Comparison of ENCODE assay signal across 24 mouse cellular contexts in the genomic region with DNA sequence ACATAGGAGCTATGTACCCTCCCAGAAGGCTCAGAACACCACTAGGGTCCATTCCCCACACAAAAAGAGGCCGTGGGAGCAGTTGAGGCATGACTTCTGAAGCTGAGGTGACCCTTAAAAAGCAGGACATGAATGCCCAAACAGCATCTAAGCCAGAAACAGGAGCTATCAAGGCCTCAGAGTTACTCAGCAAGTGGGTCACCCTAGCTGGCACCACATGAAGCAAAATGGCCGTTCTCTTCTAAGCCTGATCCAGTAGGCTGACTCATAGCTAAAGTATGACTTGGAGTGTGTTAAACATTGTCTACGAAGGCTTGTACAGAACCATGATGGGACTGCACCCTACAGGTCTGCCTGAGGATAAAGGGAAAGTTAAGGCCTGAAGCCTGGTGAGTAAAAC. TPM values are rescaled to one million over a fixed set of nuclear protein-coding genes. Genes with fewer than 3 reads are reported as not detected.
DNase-seq lines count a peak whose midpoint lies in the region; ATAC-seq and TF ChIP-seq lines count a peak whose summit lies in the region.
"Had no signal": no experiment of that assay in that cellular context is flagged by ENCODE, and none has a peak within 500 bp of the region (broad histone marks: within the 10 kb centered on the region; RNA-seq: fewer than 3 reads in every experiment).

No protein-coding gene starts in this region.

- ATAC-seq in kidney, postnatal 0 days (replicated peaks; ENCODE audit: low FRiP score, low read depth): 0 out of 2 replicates have a peak, but pooled peaks have one; percentile 61
- no peak for ATAC-seq in forebrain, embryonic 11.5 days (replicated peaks; ENCODE audit: low FRiP score)
- ATAC-seq: CD4-positive, CD25-positive, alpha-beta regulatory T cell, adult 4 months; intestine, embryonic 16.5 days had no signal

- H3K9ac ChIP-seq in kidney, postnatal 0 days (ENCODE audit: low read depth, low read length): no peak overlapping the region
- H3K9ac ChIP-seq in forebrain, embryonic 11.5 days (ENCODE audit: low read length): no peak overlapping the region
- H3K9ac ChIP-seq: embryonic facial prominence, embryonic 12.5 days; forebrain, embryonic 12.5 days; heart, embryonic 12.5 days; hindbrain, embryonic 15.5 days had no signal

- H3K4me1 ChIP-seq in kidney, postnatal 0 days (replicated peaks; ENCODE audit: insufficient read depth, low read length): no peaks in the 10 kb centered on the region
- H3K4me1 ChIP-seq in forebrain, embryonic 11.5 days (replicated peaks; ENCODE audit: control insufficient read depth, insufficient read depth, low read length): no peaks in the 10 kb centered on the region
- H3K4me1 ChIP-seq: embryonic facial prominence, embryonic 12.5 days; forebrain, embryonic 12.5 days; heart, embryonic 12.5 days; hindbrain, embryonic 15.5 days had no signal

- no peaks in the 10 kb centered on the region for H3K27me3 ChIP-seq in kidney, postnatal 0 days (ENCODE audit: insufficient read depth, low read length)
- H3K27me3 ChIP-seq in forebrain, embryonic 11.5 days (ENCODE audit: control insufficient read depth, insufficient read depth, low read length): no peaks in the 10 kb centered on the region
- H3K27me3 ChIP-seq: embryonic facial prominence, embryonic 12.5 days; forebrain, embryonic 12.5 days; heart, embryonic 12.5 days; hindbrain, embryonic 15.5 days had no signal

- peaks cover 40% of the 10 kb centered on the region for H3K36me3 ChIP-seq in kidney, postnatal 0 days (ENCODE audit: insufficient read depth, low read length)
- peaks cover 3% of the 10 kb centered on the region; the same call in 1 of the 2 replicates for H3K36me3 ChIP-seq in forebrain, embryonic 11.5 days (ENCODE audit: control insufficient read depth, insufficient read depth, low read length)

- no peak overlapping the region for H3K4me2 ChIP-seq in kidney, postnatal 0 days (ENCODE audit: low read length)
- no peak overlapping the region for H3K4me2 ChIP-seq in forebrain, embryonic 11.5 days (ENCODE audit: low read depth, low read length, severe bottlenecking)
- H3K4me2 ChIP-seq: embryonic facial prominence, embryonic 12.5 days; forebrain, embryonic 12.5 days; heart, embryonic 12.5 days; hindbrain, embryonic 15.5 days had no signal

- H3K27ac ChIP-seq in kidney, postnatal 0 days: no peak overlapping the region
- H3K27ac ChIP-seq in forebrain, embryonic 11.5 days (ENCODE audit: low read depth, low read length): no peak overlapping the region
- H3K27ac ChIP-seq: embryonic facial prominence, embryonic 12.5 days; forebrain, embryonic 12.5 days; gastrocnemius, adult 2 months; hindbrain, embryonic 15.5 days had no signal

- no peak for TF ChIP-seq CTCF in kidney, postnatal 0 days (IDR thresholded peaks at IDR 0.05; ENCODE audit: low read depth)

- H3K4me3 ChIP-seq in kidney, postnatal 0 days (replicated peaks; ENCODE audit: low read depth, low read length): no peak overlapping the region
- no peak overlapping the region for H3K4me3 ChIP-seq in forebrain, embryonic 11.5 days (ENCODE audit: low read depth, low read length)
- H3K4me3 ChIP-seq: embryonic facial prominence, embryonic 12.5 days; forebrain, embryonic 12.5 days; gastrocnemius, adult 2 months; heart, embryonic 12.5 days; hindbrain, embryonic 15.5 days had no signal

- H3K9me3 ChIP-seq in kidney, postnatal 0 days (replicated peaks; ENCODE audit: low read length): no peaks in the 10 kb centered on the region
- no peaks in the 10 kb centered on the region for H3K9me3 ChIP-seq in forebrain, embryonic 11.5 days (ENCODE audit: control insufficient read depth, low read length)
- H3K9me3 ChIP-seq: embryonic facial prominence, embryonic 12.5 days; forebrain, embryonic 12.5 days; G1E; heart, embryonic 12.5 days; hindbrain, embryonic 15.5 days had no signal

- WGBS in kidney, postnatal 0 days: 86% methylated on average over 3 of the region's 3 CpGs
- 91% methylated on average over 3 of the region's 3 CpGs for whole genome bisulfite sequencing in forebrain, embryonic 11.5 days

- no peak for DNase-seq in kidney, postnatal 0 days (ENCODE audit: low spot score)
- no peak for DNase-seq in kidney, adult 18-20 months
- DNase-seq in Muller cell, postnatal 12 days (ENCODE audit: inconsistent ontology term): peak; percentile 74
- DNase-seq in adrenal gland, postnatal 10 days: peak; percentile 27
- no peak for DNase-seq in forebrain, embryonic 11.5 days (ENCODE audit: low spot score)
- no peak for DNase-seq in cerebellum, adult 8-10 months
- DNase-seq in left cerebral cortex, adult 9 months (ENCODE audit: low spot score in 2 of 2): no peak
- DNase-seq: B cell, adult 2 months; cerebellum, adult 2 months; cerebellum, postnatal 14 days; embryo, embryonic 11 days; gastrocnemius, adult 2 months; gastrocnemius, postnatal 25 days; heart, postnatal 36 days; kidney, adult 8-10 months had no signal

RNA-seq across cellular contexts. Expression of gene Ppp1r7, which starts 16.2 kb away (rescaled TPM):
- 47.9 and 51.4 TPM in 2 replicates for polyA plus RNA-seq in kidney, postnatal 0 days (2015; fragmentation: Nextera tagmentation; extraction: Ambion mirVana)
- total RNA-seq in adrenal gland, postnatal 10 days (2021): 10 to 100 TPM; 25.1 to 28.9 TPM
- 88.4 and 94.6 TPM in 2 replicates for polyA plus RNA-seq in forebrain, embryonic 11.5 days (2014; fragmentation: Nextera tagmentation; extraction: Ambion mirVana)

RNA-seq across cellular contexts. Expression of gene Pask, which starts 16.8 kb away (rescaled TPM):
- 6.0 and 7.2 TPM in 2 replicates for polyA plus RNA-seq in kidney, postnatal 0 days (2015; fragmentation: Nextera tagmentation; extraction: Ambion mirVana)
- total RNA-seq in adrenal gland, postnatal 10 days (2021): 1 to 10 TPM; 6.1 to 6.5 TPM
- 28.2 and 30.0 TPM in 2 replicates for polyA plus RNA-seq in forebrain, embryonic 11.5 days (2014; fragmentation: Nextera tagmentation; extraction: Ambion mirVana)

RNA-seq across cellular contexts. Expression of gene Mterf4, which starts 20.7 kb away (rescaled TPM):
- 20.1 and 22.2 TPM in 2 replicates for polyA plus RNA-seq in kidney, postnatal 0 days (2015; fragmentation: Nextera tagmentation; extraction: Ambion mirVana)
- total RNA-seq in adrenal gland, postnatal 10 days (2021): 10 to 100 TPM; 32.8 to 37.4 TPM
- polyA plus RNA-seq in forebrain, embryonic 11.5 days (2014; fragmentation: Nextera tagmentation; extraction: Ambion mirVana): 31.0 and 37.8 TPM in 2 replicates

RNA-seq across cellular contexts. Expression of gene Ano7, which starts 47.3 kb away (rescaled TPM):
- 0.26 and 0.31 TPM in 2 replicates for polyA plus RNA-seq in kidney, postnatal 0 days (2015; fragmentation: Nextera tagmentation; extraction: Ambion mirVana)
- not detected for total RNA-seq in adrenal gland, postnatal 10 days (2021)
- polyA plus RNA-seq in forebrain, embryonic 11.5 days (2014; fragmentation: Nextera tagmentation; extraction: Ambion mirVana): not detected in 2 replicates
- total RNA-seq: gastrocnemius, adult 2 months; gastrocnemius, postnatal 25 days; granulocyte monocyte progenitor cell, adult 5-6 weeks; heart, adult 8-10 months; heart, postnatal 36 days had no signal
- polyA plus RNA-seq: forebrain, embryonic 12.5 days; G1E had no signal

Comparison
In these comparisons a context has a peak if more than half of its experiments do, and no peak if none do; other contexts are left out.
1. DNase-seq: peak in Muller cell, postnatal 12 days (single experiment) and adrenal gland, postnatal 10 days (single experiment); none in kidney, postnatal 0 days (single experiment), kidney, adult 18-20 months (single experiment), forebrain, embryonic 11.5 days (single experiment), cerebellum, adult 8-10 months (single experiment) and left cerebral cortex, adult 9 months (0 of 2).